Mouse (Mus musculus): ENCODE data around the gene Hist1h4i. TPM values are rescaled to one million over a fixed set of nuclear protein-coding genes. Genes with fewer than 3 reads are reported as not detected.

Gene Hist1h4i
- total RNA-seq, 2 experiments from 2014 or later: 65.2 to 73.2 TPM

GRCm38 (mm10) chr13:21996101-21996839, 44.9 kb downstream of the Hist1h4i start:
- intact Hi-C loops (cut with DNase I): loop anchor here (5.0 kb wide), 1 partner anchor 79 kb away; no protein-coding TSS in a partner anchor

GRCm38 (mm10) chr13:21995331-21995914, 45.7 kb downstream of the Hist1h4i start:
- intact Hi-C loops (cut with DNase I): loop anchor here (5.0 kb wide), 1 partner anchor 78 kb away; no protein-coding TSS in a partner anchor
- no peak for DNase-seq (ENCODE audit: low spot score in 2 of 2)

More at GRCm38 (mm10) chr13:21996101-21996839, 44.9 kb downstream of the Hist1h4i start:
- DNase-seq (ENCODE audit: low spot score in 2 of 2): no peak

- DNase-seq (ENCODE audit: low spot score in 2 of 2): no peak
- intact Hi-C loops (cut with DNase I): loop anchor here (5.0 kb wide), 1 partner anchor 78 kb away; no protein-coding TSS in a partner anchor
Observed at GRCm38 (mm10) chr13:21994896-21995295, 46.3 kb downstream of the Hist1h4i start.

GRCm38 (mm10) chr13:21993957-21994738, 47.0 kb downstream of the Hist1h4i start:
- intact Hi-C loops (cut with DNase I): no loop called here
- DNase-seq (ENCODE audit: low spot score in 2 of 2): peak in 1 of 2 experiments; percentile 31

GRCm38 (mm10) chr13:21992550-21992949, 48.6 kb downstream of the Hist1h4i start:
- intact Hi-C loops (cut with DNase I): no loop called here
- no peak for DNase-seq (ENCODE audit: low spot score in 2 of 2)

Small RNAs within 50 kb of the gene (microRNA-seq; reads per million reads assigned to microRNA genes)
- gene Gm26300 (not detected), gene Gm44390 (not detected), gene Gm44486 (not detected)

Other genes starting within 250 kb of the Hist1h4i start
- 10 to 100 TPM; 36.0 to 39.3 TPM for gene Hist1h2bq, start 231.2 kb downstream of the Hist1h4i start, total RNA-seq (2021)
- gene Hist1h2ao, start 230.9 kb downstream of the Hist1h4i start, total RNA-seq (2021): 10 to 100 TPM; 12.4 to 22.5 TPM
- gene Hist1h4m, start 229.6 kb downstream of the Hist1h4i start, total RNA-seq (2021): 100 to 1,000 TPM; 258 to 294 TPM
- gene Hist1h4n, start 209.2 kb downstream of the Hist1h4i start, total RNA-seq (2021): 10 to 100 TPM; 21.3 to 23.4 TPM
- 10 to 100 TPM; 20.2 to 20.7 TPM for gene Hist1h2ap, start 207.9 kb downstream of the Hist1h4i start, total RNA-seq (2021)
- gene Hist1h2br, start 207.6 kb downstream of the Hist1h4i start, total RNA-seq (2021): 10 to 100 TPM; 35.5 to 38.8 TPM
- 1 to 10 TPM; 3.7 to 4.2 TPM for gene Zfp184, start 96.3 kb downstream of the Hist1h4i start, total RNA-seq (2021)
- gene Pom121l2, start 60.2 kb downstream of the Hist1h4i start, total RNA-seq (2021): not detected
- gene Prss16, start 31.6 kb downstream of the Hist1h4i start, total RNA-seq (2021): 1 to 10 TPM in 1 of 2 experiments, under 1 TPM in 1; 0.34 to 1.1 TPM
- gene Hist1h2ah, start 5.8 kb downstream of the Hist1h4i start, total RNA-seq (2021): 10 to 100 TPM; 24.6 to 42.5 TPM
- 10 to 100 TPM; 13.0 to 13.3 TPM for gene Hist1h2bk, start 5.5 kb downstream of the Hist1h4i start, total RNA-seq (2021)
- gene Hist1h2ag, start 1.6 kb upstream of the Hist1h4i start, total RNA-seq (2021): 10 to 100 TPM in 1 of 2 experiments, 1 to 10 TPM in 1; 8.3 to 11.2 TPM
- gene Hist1h2bj, start 1.9 kb upstream of the Hist1h4i start, total RNA-seq (2021): 10 to 100 TPM; 11.8 to 12.9 TPM
- not detected for gene Vmn1r188, start 43.1 kb upstream of the Hist1h4i start, total RNA-seq (2021)
- not detected for gene Vmn1r189, start 64.5 kb upstream of the Hist1h4i start, total RNA-seq (2021)
- not detected for gene Vmn1r191, start 142.6 kb upstream of the Hist1h4i start, total RNA-seq (2021)
- not detected for gene Vmn1r192, start 149.8 kb upstream of the Hist1h4i start, total RNA-seq (2021)
- not detected for gene Vmn1r193, start 181.8 kb upstream of the Hist1h4i start, total RNA-seq (2021)
- gene Vmn1r194, start 202.9 kb upstream of the Hist1h4i start, total RNA-seq (2021): not detected
- gene Vmn1r195, start 229.2 kb upstream of the Hist1h4i start, total RNA-seq (2021): not detected
- not detected for gene Vmn1r196, start 248.6 kb upstream of the Hist1h4i start, total RNA-seq (2021)